Mouse (Mus musculus) heart, postnatal 0 days (tissue): ENCODE measurements around the gene Card6.

Experiments
- CTCF ChIP-seq: IDR thresholded peaks from 2 replicates; pipeline ENCODE4 v1.5.1; 2016; ENCODE audit warnings: antibody characterized with exemption, control low read depth, low read depth
- EP300 ChIP-seq: IDR thresholded peaks from 2 replicates; pipeline ENCODE4 v1.6.1; 2016; ENCODE audit warnings: antibody characterized with exemption, low read depth

DNA sequence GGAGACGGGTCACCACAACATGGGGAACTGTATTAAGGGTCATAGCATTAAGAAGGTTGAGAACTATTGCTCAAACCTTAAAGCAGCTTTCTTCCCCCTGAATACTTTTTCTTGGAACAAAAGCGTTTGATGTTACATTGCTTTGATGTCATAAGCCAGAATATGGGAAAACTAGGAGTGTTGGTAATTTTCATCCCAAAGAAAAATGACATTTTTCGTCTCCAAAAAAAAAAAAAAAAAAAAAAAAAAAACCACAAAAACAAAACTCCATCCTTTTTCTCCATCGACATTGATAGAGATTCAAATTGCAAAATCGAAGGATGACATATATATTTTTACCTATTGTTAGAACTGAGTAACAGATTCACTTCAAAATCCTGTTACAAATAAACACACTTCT, 34.4 kb upstream of the Card6 start:
- TF ChIP-seq CTCF (no peak), EP300 (no peak)
